Mouse (Mus musculus): ENCODE measurements at regions not wholly inside any gene's neighbourhood (a gene's known extent, or its start where the extent isn't known, plus 50 kb on each side); places are given as distances from the start of the nearest gene placed in this dataset.
A peak's percentile ranks its signal among the peaks of the same experiment; 100 is the strongest.

- DNase-seq (ENCODE audit: low spot score) = peak; percentile 81
Measured at GRCm38 (mm10) chr2:71690277-71691161, 54.9 kb upstream of the Itga6 start.

- no peak for DNase-seq (ENCODE audit: low spot score)
Measured at GRCm38 (mm10) chr2:71694758-71695310, 50.6 kb upstream of the Itga6 start.

Measured in lung, postnatal 25 days (tissue).